Mouse (Mus musculus): Measurements from ENCODE around the gene Ubl7. TPM values are rescaled to one million over a fixed set of nuclear protein-coding genes. Genes with fewer than 3 reads are reported as not detected.

Gene Ubl7
- total and polyA plus RNA-seq, 3 experiments: 22.7 to 89.6 TPM; not detected in 1

DNA sequence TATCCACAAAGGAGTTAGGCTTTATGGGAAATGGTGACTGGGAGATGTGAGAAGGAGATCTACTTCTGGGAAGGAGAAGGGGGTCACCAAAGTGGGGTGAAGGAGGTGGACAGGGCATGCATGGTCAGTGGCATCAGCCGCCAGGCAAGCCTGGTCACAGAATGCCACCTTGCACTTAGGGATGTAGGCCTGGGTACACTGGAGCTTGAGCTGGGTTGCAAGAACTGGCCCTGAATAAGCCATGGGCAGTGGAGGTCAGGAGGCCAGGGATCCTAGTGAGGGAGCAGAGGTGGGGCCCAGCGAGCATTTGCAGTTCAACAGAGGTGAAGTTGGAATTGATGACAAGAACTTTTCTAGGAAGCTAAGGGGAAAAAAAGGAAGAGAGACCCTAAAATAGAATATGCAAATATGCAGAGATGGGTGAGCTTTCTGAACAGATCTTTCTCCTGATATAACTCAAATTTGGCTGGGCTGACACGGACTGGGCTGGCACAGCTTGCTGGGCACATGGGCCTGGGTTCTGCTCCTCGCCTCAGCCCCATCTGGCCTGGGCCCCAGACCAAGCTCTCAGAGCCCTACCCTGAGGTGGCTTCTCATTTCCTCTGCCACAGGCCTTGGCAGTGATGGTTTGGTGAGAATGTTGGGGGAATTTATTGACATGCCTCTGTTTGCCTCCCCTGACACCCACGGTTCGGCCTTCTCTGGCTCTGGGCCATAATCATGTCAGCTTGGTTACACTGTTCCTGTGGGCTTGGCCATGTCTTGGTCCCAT, 22.2 kb downstream of the Ubl7 start:
- TF ChIP-seq ZC3H11A (IDR thresholded peaks at IDR 0.05; ENCODE audit: low read depth, low read length): no peak
- TF ChIP-seq MYC (IDR thresholded peaks at IDR 0.05; ENCODE audit: low read depth, low read length): no peak
- no peak for TF ChIP-seq JUND (IDR thresholded peaks at IDR 0.05; ENCODE audit: low read depth, low read length)
- no peak for TF ChIP-seq CHD1 (IDR thresholded peaks at IDR 0.05; ENCODE audit: low read depth, low read length)
- no peak for TF ChIP-seq NRF1 (IDR thresholded peaks at IDR 0.05; ENCODE audit: insufficient read depth, low read depth, low read length, poor library complexity, severe bottlenecking)
- no peak for TF ChIP-seq HCFC1 (IDR thresholded peaks at IDR 0.05; ENCODE audit: low read depth, low read length)
- TF ChIP-seq SIN3A (IDR thresholded peaks at IDR 0.05; ENCODE audit: low read length): no peak
- no peak for TF ChIP-seq MEF2A (IDR thresholded peaks at IDR 0.05; ENCODE audit: extremely low read depth, insufficient replicate concordance, low read depth, low read length, poor library complexity, severe bottlenecking)
- no peak for TF ChIP-seq CTCF (IDR thresholded peaks at IDR 0.05 in 2 of 3, conservative IDR thresholded peaks at IDR 0.05 in 1 of 3; ENCODE audit: control insufficient read depth in 1 of 3, insufficient read depth in 1 of 3, low read depth in 2 of 3, low read length in 3 of 3, poor library complexity in 1 of 3, severe bottlenecking in 1 of 3)
- no peak for TF ChIP-seq BHLHE40 (IDR thresholded peaks at IDR 0.05; ENCODE audit: borderline replicate concordance, low read depth, low read length)
- TF ChIP-seq GABPA (IDR thresholded peaks at IDR 0.05; ENCODE audit: low read depth, low read length): no peak
- TF ChIP-seq ETS1 (IDR thresholded peaks at IDR 0.05; ENCODE audit: low read depth, low read length): no peak
- TF ChIP-seq EP300 (IDR thresholded peaks at IDR 0.05; ENCODE audit: low read depth in 1 of 2, low read length in 2 of 2): no peak
- TF ChIP-seq MAX (IDR thresholded peaks at IDR 0.05; ENCODE audit: low read length): no peak
- TF ChIP-seq USF2 (IDR thresholded peaks at IDR 0.05; ENCODE audit: borderline replicate concordance in 1 of 2, insufficient read depth in 1 of 2, low read depth in 1 of 2, low read length in 2 of 2): no peak
- H3K79me2 ChIP-seq (ENCODE audit: control insufficient read depth, insufficient read depth, low read length, poor library complexity): no peaks in the 10 kb centered on the region
- no peak overlapping the region for H3K9ac ChIP-seq (ENCODE audit: control insufficient read depth, low read depth, low read length, poor library complexity, severe bottlenecking)
- DNase-seq (ENCODE audit: low read depth, low spot score): no peak
- no peak overlapping the region for H3K27ac ChIP-seq (ENCODE audit: control insufficient read depth, low read depth, low read length)
- no peaks in the 10 kb centered on the region for H3K4me1 ChIP-seq (ENCODE audit: control insufficient read depth in 1 of 2, insufficient read depth in 2 of 2, low read length in 2 of 2)
- H3K9me3 ChIP-seq (replicated peaks; ENCODE audit: insufficient read depth, low read length): no peaks in the 10 kb centered on the region
- 0 out of 4 replicates have a peak, but pooled peaks cover 0 to 2% of the 10 kb centered on the region in 2 experiments for H3K27me3 ChIP-seq (ENCODE audit: control insufficient read depth in 1 of 2, insufficient read depth in 2 of 2, low read length in 2 of 2)
- H3K36me3 ChIP-seq (ENCODE audit: control insufficient read depth in 1 of 2, insufficient read depth in 2 of 2, low read length in 2 of 2): no peaks in the 10 kb centered on the region; a peak in 1 of 4 replicates
- H3K4me3 ChIP-seq (ENCODE audit: control insufficient read depth in 1 of 2, insufficient read depth in 1 of 2, low read depth in 2 of 2, low read length in 2 of 2): no peak overlapping the region

DNA sequence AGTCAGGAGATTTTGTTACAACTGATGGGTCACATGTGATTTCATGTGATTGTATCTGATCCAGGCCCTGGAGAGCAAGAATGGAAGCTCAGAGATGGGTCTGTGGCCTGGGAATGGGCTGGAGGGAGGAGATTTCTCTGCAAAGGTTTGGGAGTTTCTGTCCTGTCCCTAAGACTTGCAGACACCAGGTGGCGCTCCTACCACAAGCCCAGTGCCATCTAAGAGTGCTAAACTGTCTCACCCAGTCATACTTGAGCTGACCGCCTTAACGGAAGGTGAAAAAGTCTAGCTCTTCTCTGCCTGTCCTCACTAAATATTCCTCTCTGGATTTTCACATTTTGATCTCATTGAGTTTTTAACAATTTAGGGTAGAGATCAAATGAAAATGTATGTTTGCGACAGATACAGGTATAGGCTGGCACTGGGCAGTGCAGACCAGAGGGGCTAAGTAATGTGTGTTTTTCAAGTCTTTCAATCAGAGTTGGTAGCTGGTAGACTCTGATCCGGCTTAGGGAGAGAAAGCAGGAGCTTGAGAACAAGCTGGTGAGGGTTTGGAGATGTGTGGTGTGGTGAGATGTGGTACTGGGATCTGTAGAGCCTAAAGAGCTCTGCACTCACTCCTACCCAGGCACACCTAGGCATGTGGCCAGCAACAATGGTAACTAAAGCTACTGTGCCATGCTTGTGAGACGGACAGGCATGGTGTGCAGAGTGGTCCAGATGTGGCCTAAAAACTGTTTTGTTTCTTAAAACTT, 25.1 kb downstream of the Ubl7 start:
- no peaks in the 10 kb centered on the region for H3K36me3 ChIP-seq (ENCODE audit: control insufficient read depth in 1 of 2, insufficient read depth in 2 of 2, low read length in 2 of 2)
- TF ChIP-seq ZC3H11A (IDR thresholded peaks at IDR 0.05; ENCODE audit: low read depth, low read length) (peak; percentile 47; the same call in 1 of the 2 replicates), CTCF (IDR thresholded peaks at IDR 0.05 in 2 of 3, conservative IDR thresholded peaks at IDR 0.05 in 1 of 3; ENCODE audit: control insufficient read depth in 1 of 3, insufficient read depth in 1 of 3, low read depth in 2 of 3, low read length in 3 of 3, poor library complexity in 1 of 3, severe bottlenecking in 1 of 3) (peak; percentile 78 to 86 (median 86)), SMC3 (IDR thresholded peaks at IDR 0.05; ENCODE audit: low read depth, low read length) (peak; percentile 86), ZNF384 (IDR thresholded peaks at IDR 0.05; ENCODE audit: low read depth, low read length) (no peak), RAD21 (IDR thresholded peaks at IDR 0.05; ENCODE audit: low read depth, low read length) (peak; percentile 68)
- peak; percentile 73 for DNase-seq (ENCODE audit: low read depth, low spot score)
- no peak overlapping the region for H3K9ac ChIP-seq (ENCODE audit: control insufficient read depth, low read depth, low read length, poor library complexity, severe bottlenecking)
- 0 out of 4 replicates have a peak, but pooled peaks cover 0 to 2% of the 10 kb centered on the region in 2 experiments for H3K27me3 ChIP-seq (ENCODE audit: control insufficient read depth in 1 of 2, insufficient read depth in 2 of 2, low read length in 2 of 2)
- H3K4me1 ChIP-seq (ENCODE audit: control insufficient read depth in 1 of 2, insufficient read depth in 2 of 2, low read length in 2 of 2): no peaks in the 10 kb centered on the region
- H3K27ac ChIP-seq (ENCODE audit: control insufficient read depth, low read depth, low read length): no peak overlapping the region
- no peak overlapping the region for H3K4me3 ChIP-seq (ENCODE audit: control insufficient read depth in 1 of 2, insufficient read depth in 1 of 2, low read depth in 2 of 2, low read length in 2 of 2)
- H3K79me2 ChIP-seq (ENCODE audit: control insufficient read depth, insufficient read depth, low read length, poor library complexity): no peaks in the 10 kb centered on the region
- H3K9me3 ChIP-seq (replicated peaks; ENCODE audit: insufficient read depth, low read length): no peaks in the 10 kb centered on the region

Measured in MEL (cell line).